Mouse (Mus musculus): ENCODE results near the gene Btnl10. TPM values are rescaled to one million over a fixed set of nuclear protein-coding genes. Genes with fewer than 3 reads are reported as not detected.

Btnl10 gene
- total RNA-seq, 1 experiment = not detected

DNA sequence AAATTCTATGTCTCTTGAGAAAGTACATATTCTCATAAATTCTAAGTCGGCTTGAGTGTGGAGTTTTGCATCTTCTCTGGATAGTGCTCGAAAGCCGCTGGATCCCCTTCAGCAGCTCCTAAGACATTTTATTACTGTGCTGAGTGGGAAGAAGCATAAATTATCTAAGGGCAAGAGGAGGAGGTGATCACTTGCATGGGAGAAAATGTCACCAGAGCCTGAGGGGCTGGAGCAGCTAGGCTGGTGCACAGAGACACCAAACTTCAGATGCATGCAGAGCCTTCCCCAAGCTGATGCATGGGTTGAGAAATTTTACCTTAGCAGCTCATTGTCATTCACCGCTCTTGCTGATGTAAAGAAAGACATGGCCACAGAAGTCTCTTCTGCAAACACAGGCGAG is 26.4 kb downstream of the Btnl10 start:
- H3K9ac ChIP-seq (ENCODE audit: insufficient read depth, low read depth, low read length, poor library complexity, severe bottlenecking) = no peak overlapping the region
- H3K36me3 ChIP-seq (ENCODE audit: control insufficient read depth, insufficient read depth, low read length, poor library complexity, severe bottlenecking) = no peaks in the 10 kb centered on the region
- H3K9me3 ChIP-seq (ENCODE audit: control insufficient read depth, insufficient read depth, low read depth, low read length) = no peaks in the 10 kb centered on the region
- H3K4me3 ChIP-seq (ENCODE audit: insufficient read depth in 1 of 2, low read depth in 1 of 2, low read length in 2 of 2, poor library complexity in 1 of 2, severe bottlenecking in 1 of 2) = no peak overlapping the region
- no peaks in the 10 kb centered on the region for H3K4me1 ChIP-seq (ENCODE audit: control insufficient read depth in 2 of 2, insufficient read depth in 2 of 2, low read length in 2 of 2, poor library complexity in 1 of 2)
- H3K27ac ChIP-seq (ENCODE audit: insufficient read depth, low read depth, low read length, poor library complexity, severe bottlenecking) = no peak overlapping the region
- no peak for DNase-seq (ENCODE audit: low read depth, low spot score)
- TF ChIP-seq MAFK (IDR thresholded peaks at IDR 0.05; ENCODE audit: insufficient read depth, low read depth, low read length) = no peak
- in situ Hi-C loops (cut with MboI; ENCODE audit: low sequenced_read_pairs in 2 of 2, unreplicated experiment in 2 of 2) = no loop called here

DNA sequence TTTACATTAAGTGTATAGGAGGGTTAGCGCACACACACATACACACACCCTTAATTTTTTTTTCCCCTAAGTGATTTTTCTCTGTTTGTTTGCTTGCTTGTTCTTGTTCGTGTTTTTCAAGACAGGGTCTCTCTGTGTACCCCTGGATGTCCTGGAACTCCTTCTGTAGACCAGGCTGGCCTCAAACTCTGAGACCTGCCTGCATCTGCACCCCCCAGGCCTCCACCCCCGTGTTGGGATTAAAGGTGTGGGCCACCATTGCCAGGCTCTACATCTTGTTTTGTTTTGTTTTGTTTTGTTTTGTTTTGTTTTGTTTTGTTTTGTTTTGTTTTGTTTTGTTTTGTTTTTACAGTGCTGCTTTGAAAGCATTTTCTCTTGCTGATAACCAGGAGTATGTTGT is 29.6 kb downstream of the Btnl10 start:
- DNase-seq (ENCODE audit: low read depth, low spot score) = no peak
- Histone ChIP-seq H3K9me3 (ENCODE audit: control insufficient read depth, insufficient read depth, low read depth, low read length) (no peaks in the 10 kb centered on the region), H3K4me3 (ENCODE audit: insufficient read depth in 1 of 2, low read depth in 1 of 2, low read length in 2 of 2, poor library complexity in 1 of 2, severe bottlenecking in 1 of 2) (no peak overlapping the region), H3K9ac (ENCODE audit: insufficient read depth, low read depth, low read length, poor library complexity, severe bottlenecking) (no peak overlapping the region), H3K27ac (ENCODE audit: insufficient read depth, low read depth, low read length, poor library complexity, severe bottlenecking) (no peak overlapping the region), H3K36me3 (ENCODE audit: control insufficient read depth, insufficient read depth, low read length, poor library complexity, severe bottlenecking) (no peaks in the 10 kb centered on the region), H3K4me1 (ENCODE audit: control insufficient read depth in 2 of 2, insufficient read depth in 2 of 2, low read length in 2 of 2, poor library complexity in 1 of 2) (no peaks in the 10 kb centered on the region)
- in situ Hi-C loops (cut with MboI; ENCODE audit: low sequenced_read_pairs in 2 of 2, unreplicated experiment in 2 of 2) = no loop called here
- no peak for TF ChIP-seq ZNF384 (IDR thresholded peaks at IDR 0.05; ENCODE audit: low read depth, low read length)
- no peak for TF ChIP-seq HCFC1 (IDR thresholded peaks at IDR 0.05; ENCODE audit: borderline replicate concordance, insufficient read depth, low read length)
- TF ChIP-seq MAFK (IDR thresholded peaks at IDR 0.05; ENCODE audit: insufficient read depth, low read depth, low read length) = no peak

DNA sequence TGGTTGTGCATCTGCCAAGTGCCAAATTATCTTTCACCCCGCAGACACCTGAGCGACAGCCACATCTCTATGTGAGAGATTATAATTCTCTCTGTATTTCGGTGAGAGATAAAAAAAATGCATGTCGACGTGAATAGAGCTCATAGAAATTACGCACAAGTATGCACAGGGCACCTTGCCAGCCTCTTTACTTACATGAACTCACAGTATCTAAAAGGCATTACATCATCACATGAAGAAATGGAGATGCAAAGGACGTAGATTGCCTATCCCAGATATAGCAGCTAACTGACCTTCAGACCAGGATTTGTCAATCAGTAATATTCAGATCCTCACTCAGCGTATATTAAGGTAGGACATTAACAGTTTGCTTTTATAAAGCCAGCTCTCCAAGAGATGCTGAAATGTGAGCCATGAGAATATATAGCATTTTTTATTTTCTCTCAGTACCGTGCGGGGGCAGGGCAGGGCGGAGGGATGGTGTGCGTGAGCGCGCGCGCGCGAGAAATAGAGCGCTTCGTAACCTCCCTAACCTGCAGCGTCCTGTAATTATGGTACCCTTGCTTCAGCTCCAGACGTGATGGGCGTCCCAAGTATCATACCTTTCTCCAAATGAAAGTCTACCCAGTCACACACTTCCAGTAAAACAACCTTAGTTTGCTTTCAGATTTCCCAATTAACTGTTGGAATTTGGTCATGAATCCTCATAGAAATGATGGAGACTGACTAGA is 30.3 kb downstream of the Btnl10 start:
- Histone ChIP-seq H3K36me3 (ENCODE audit: control insufficient read depth, insufficient read depth, low read length, poor library complexity, severe bottlenecking) (no peaks in the 10 kb centered on the region), H3K4me3 (ENCODE audit: insufficient read depth in 1 of 2, low read depth in 1 of 2, low read length in 2 of 2, poor library complexity in 1 of 2, severe bottlenecking in 1 of 2) (peak overlapping the region; percentile 35 to 57; a peak in 3 of 4 replicates), H3K9ac (ENCODE audit: insufficient read depth, low read depth, low read length, poor library complexity, severe bottlenecking) (no peak overlapping the region), H3K9me3 (ENCODE audit: control insufficient read depth, insufficient read depth, low read depth, low read length) (no peaks in the 10 kb centered on the region), H3K27ac (ENCODE audit: insufficient read depth, low read depth, low read length, poor library complexity, severe bottlenecking) (no peak overlapping the region), H3K4me1 (ENCODE audit: control insufficient read depth in 2 of 2, insufficient read depth in 2 of 2, low read length in 2 of 2, poor library complexity in 1 of 2) (no peaks in the 10 kb centered on the region)
- no peak for DNase-seq (ENCODE audit: low read depth, low spot score)
- TF ChIP-seq HCFC1 (IDR thresholded peaks at IDR 0.05; ENCODE audit: borderline replicate concordance, insufficient read depth, low read length) = no peak
- TF ChIP-seq ZNF384 (IDR thresholded peaks at IDR 0.05; ENCODE audit: low read depth, low read length) = no peak
- TF ChIP-seq ZC3H11A (IDR thresholded peaks at IDR 0.05; ENCODE audit: borderline replicate concordance, low read depth, low read length) = no peak
- no peak for TF ChIP-seq CHD2 (IDR thresholded peaks at IDR 0.05; ENCODE audit: low read depth, low read length)
- TF ChIP-seq MAFK (IDR thresholded peaks at IDR 0.05; ENCODE audit: insufficient read depth, low read depth, low read length) = no peak
- in situ Hi-C loops (cut with MboI; ENCODE audit: low sequenced_read_pairs in 2 of 2, unreplicated experiment in 2 of 2) = no loop called here

DNA sequence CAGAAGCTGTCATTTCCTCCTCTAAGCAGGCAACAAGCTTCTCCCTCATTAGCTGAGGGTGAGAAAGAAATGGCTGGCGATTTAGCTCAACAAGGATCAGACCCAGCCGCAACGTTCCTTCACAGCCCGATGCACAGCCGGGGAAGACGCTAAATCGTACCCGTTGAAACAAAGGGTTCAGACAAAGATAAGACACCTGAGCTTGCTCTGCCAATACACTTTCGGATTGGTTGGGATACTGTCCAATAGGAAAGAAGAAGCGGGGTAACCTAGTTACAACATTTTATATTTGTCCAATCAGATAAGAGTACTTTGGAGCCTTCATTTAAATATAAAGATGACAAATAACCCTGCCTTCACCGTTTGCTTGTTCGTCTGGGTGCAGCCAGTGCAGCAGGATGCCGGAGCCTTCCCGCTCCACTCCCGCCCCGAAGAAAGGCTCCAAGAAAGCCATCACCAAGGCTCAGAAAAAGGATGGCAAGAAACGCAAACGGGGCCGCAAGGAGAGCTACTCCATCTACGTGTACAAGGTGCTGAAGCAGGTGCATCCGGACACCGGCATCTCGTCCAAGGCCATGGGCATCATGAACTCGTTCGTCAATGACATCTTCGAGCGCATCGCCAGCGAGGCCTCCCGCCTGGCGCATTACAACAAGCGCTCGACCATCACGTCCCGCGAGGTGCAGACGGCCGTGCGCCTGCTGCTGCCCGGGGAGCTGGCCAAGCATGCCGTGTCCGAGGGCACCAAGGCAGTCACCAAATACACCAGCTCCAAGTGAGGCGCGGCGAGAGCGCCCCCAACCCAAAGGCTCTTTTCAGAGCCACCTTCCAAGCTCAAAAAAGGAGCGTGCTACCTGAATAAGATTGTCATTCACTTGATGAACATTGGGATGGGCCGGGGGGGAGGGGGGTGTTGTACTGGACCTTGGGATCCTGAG is 31.1 kb downstream of the Btnl10 start, which contains the start of gene Hist3h2ba:
TSS of gene Hist3h2ba (plus strand) at position 379 of the 938 bp plus-strand sequence.
- H3K36me3 ChIP-seq (ENCODE audit: control insufficient read depth, insufficient read depth, low read length, poor library complexity, severe bottlenecking) = no peaks in the 10 kb centered on the region
- H3K9ac ChIP-seq (ENCODE audit: insufficient read depth, low read depth, low read length, poor library complexity, severe bottlenecking) = peak within 1 kb of the TSS; percentile 41; the same call in 1 of the 2 replicates
- in situ Hi-C loops (cut with MboI; ENCODE audit: low sequenced_read_pairs in 2 of 2, unreplicated experiment in 2 of 2) = no loop called here
- no peak within 1 kb of the TSS for H3K27ac ChIP-seq (ENCODE audit: insufficient read depth, low read depth, low read length, poor library complexity, severe bottlenecking)
- peak within 1 kb of the TSS; percentile 57 for H3K4me3 ChIP-seq (ENCODE audit: insufficient read depth in 1 of 2, low read depth in 1 of 2, low read length in 2 of 2, poor library complexity in 1 of 2, severe bottlenecking in 1 of 2)
- TF ChIP-seq HCFC1 (IDR thresholded peaks at IDR 0.05; ENCODE audit: borderline replicate concordance, insufficient read depth, low read length) (no peak), CHD2 (IDR thresholded peaks at IDR 0.05; ENCODE audit: low read depth, low read length) (peak; percentile 76), ZC3H11A (IDR thresholded peaks at IDR 0.05; ENCODE audit: borderline replicate concordance, low read depth, low read length) (no peak)
- no peaks in the 10 kb centered on the region for H3K4me1 ChIP-seq (ENCODE audit: control insufficient read depth in 2 of 2, insufficient read depth in 2 of 2, low read length in 2 of 2, poor library complexity in 1 of 2)
- no peaks in the 10 kb centered on the region for H3K9me3 ChIP-seq (ENCODE audit: control insufficient read depth, insufficient read depth, low read depth, low read length)
- no peak for DNase-seq (ENCODE audit: low read depth, low spot score)

Measured in ES-E14 (cell line).